Mouse (Mus musculus): ENCODE data around the gene Ankrd33.
"Not testable (repeated sequence)": the region's sequence is repeated elsewhere in the genome, so short reads cannot be mapped to it uniquely, and the experiment has no call there.

Gene Ankrd33

DNA sequence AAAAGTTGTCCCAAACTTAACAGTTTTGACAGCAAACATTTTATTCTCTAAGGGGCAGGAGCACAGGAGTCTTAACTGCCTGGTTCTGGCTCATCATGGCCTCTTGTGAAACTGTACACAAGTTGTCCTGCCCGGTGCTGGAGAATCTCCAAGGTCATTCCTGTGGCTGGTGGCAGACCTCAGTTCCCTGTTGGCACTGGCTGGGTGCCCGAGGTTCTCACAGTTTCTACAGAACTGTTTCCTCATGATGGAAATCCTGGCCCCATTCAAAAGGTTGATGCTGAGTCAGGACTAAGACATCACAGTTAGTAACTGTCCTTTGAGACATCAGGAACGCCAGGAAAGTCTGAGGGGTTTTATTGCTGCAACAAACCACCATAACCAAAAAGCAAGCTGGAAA is 28.6 kb upstream of the Ankrd33 start:
- no peak for DNase-seq (ENCODE audit: low spot score in 2 of 2)

DNA sequence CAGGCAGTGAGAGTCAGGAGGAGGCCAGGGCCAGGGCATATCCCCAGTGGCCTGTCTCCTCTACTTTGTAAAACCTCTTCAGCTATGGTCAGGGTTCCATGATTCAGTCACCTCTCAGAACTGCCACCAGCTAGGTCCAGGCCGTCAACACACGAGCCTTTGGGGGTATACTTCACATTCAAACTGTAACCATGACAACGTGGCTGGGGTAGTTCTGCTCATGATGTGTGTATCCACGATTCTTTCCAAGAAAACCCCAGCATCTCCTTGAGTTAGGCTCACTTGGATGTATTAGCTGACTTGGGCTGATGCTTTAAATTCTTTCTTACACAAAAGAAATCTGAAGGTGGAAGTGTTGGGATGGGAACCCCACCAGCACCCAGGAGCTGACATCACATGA is 27.3 kb upstream of the Ankrd33 start:
- DNase-seq (ENCODE audit: low spot score in 2 of 2): no peak

DNA sequence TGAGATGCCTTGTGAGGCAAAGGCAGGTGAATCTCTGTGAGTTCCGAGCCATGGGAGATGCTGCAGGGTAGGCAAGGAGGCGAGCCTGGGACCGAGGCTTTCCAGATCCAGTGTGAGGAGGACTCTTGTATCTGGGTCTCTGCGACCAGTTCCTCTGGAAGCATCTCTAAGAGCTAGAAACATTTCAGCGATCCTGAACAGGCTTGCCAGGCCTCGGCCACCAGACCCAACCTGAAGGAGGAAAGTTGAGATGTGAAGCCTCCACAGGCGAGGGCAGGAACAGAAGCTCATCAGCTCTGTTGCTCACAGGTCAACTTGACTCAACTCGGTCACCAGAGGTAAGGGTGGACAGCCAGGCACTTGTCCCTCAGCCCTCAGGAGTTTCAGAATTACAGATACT is 24.0 kb upstream of the Ankrd33 start:
- no peak for DNase-seq (ENCODE audit: low spot score in 2 of 2)

GRCm38 (mm10) chr15:101092121-101092828 is 23.3 kb upstream of the Ankrd33 start:
- DNase-seq (ENCODE audit: low spot score in 2 of 2): no peak

GRCm38 (mm10) chr15:101092829-101093648 is 22.5 kb upstream of the Ankrd33 start:
- DNase-seq (ENCODE audit: low spot score in 2 of 2): peak; percentile 33 to 53

- DNase-seq (ENCODE audit: low spot score in 2 of 2): no peak
Observed at GRCm38 (mm10) chr15:101093988-101094387, 21.6 kb upstream of the Ankrd33 start.

DNA sequence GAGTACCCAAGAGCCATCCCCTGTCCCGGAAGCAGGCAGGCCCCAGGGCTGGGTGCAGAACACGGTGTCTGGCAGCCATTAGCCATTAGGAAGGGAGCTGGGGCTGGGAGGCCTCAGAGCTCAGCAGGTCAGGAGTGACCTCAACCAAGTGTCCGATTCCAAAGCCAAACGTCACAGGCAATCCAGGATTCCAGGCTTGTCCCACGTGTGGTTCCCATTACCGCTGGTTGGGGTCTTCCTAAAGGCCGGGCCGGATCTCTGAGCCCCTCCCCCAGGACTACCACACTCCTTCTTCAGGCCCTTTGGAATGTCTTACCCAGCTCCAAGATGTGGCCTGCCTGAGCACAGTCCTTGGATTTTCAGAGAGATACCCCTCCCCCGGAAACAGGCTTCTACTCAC is 20.6 kb upstream of the Ankrd33 start:
- DNase-seq (ENCODE audit: low spot score in 2 of 2): no peak

- no peak for DNase-seq (ENCODE audit: low spot score in 2 of 2)
Observed at GRCm38 (mm10) chr15:101095392-101095791, 20.2 kb upstream of the Ankrd33 start.

DNA sequence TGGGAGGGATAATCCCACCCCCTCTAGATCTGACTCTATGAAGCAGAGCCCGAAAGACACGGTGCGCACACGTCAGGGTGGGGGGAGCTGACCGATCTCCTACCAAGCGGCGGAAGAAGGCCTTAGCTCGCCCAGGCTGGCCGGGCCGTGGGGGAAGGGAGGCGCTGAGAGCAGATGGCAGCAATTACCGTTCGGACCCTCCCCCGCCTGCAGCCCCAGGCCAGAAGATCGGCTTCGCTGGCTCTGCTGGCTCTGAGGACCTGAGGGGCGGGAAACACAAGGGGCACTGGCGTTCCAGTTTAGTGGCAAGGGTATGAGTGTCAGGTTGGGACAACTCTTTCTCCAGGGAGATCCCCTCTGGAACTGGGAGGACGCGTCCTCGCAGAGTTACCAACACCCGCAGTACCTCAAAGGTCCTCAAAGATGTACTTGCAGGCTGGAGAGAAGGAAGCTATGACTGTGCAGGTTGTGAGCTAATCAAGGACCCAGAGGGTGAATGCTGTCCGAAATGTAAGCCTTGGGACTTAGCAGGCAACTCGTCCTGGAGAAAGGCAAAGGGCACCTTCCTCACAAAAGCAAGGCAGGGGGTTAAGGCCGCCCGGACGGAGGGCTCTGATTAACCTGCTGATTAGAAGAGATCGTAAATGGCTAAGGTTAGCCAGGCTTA is 17.4 kb upstream of the Ankrd33 start:
- no peak for DNase-seq (ENCODE audit: low spot score in 2 of 2)

DNA sequence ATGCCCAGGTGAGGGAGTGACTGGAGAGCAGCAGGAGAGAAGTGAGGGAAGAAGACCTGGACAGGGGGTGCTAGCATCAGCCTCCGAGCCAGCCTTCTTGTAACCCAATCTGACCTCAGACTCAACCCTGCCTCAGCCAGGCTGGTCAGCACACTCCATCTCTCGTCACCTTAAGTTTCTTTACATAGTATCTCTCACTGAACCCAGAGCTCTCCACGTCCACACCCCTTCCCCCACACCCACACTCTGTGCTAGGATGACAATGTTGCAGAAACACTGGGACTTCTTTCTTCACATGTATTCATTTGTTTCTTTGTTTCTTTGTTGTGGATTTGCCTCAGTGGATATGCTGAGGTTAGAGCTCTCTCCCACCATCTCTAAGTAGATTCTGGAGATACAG is 14.6 kb upstream of the Ankrd33 start:
- DNase-seq (ENCODE audit: low spot score in 2 of 2): no peak

DNA sequence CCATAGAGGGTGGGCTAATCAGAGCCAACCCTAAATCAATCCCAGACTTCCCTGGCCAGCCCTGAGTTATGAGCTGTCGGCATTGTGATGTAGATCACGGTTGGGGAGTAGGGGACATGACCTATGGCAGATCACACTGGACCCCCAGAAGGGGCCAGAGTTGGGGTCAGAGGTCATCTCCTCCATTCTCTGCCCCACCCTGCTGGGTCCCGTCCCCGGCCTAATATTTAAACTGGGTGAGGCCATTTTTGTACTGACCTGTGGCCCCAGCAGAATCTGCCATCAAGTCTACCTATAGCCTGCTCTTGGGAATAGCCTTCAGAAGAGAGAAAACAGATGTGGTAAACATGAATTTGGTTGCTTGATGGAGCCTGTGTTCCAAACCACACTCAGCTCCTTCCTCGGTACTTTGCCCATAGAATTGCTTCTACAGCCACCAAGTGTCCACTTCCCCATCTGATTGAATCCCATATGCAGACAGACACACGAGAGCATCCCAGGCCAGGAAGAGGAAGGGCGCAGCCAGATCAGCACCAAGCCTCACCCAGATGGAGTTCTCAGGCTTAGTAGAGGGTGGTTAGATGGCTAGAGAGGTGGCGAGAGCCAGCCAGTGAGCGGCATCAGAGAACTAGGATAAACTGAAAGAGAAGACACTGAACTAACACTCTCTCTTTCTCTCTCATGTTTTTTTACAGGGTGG is 11.8 kb upstream of the Ankrd33 start:
- no peak for DNase-seq (ENCODE audit: low spot score in 2 of 2)

GRCm38 (mm10) chr15:101105496-101105994 is 10.0 kb upstream of the Ankrd33 start:
- DNase-seq (ENCODE audit: low spot score in 2 of 2): peak in 1 of 2 experiments; percentile 78

DNA sequence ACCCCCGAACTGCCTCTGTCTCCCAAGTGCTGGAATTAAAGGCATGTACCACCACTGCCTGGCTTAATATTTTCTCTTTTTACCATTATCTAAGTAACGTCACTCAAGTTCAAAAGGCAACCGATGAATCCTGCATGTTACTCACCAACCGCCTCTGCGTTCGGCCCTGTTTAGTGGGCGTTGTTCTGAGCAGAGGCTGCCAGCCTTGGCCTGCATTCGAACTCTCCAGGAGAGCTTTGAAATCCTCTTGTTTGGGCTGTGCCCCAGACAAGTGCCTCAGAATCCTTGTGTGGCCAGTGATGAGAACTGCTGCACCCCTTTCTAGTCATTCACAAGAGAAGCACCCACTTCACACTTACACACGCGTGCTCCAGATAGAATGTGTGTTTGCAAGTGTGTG is 9.5 kb upstream of the Ankrd33 start:
- DNase-seq (ENCODE audit: low spot score in 2 of 2): no peak

DNA sequence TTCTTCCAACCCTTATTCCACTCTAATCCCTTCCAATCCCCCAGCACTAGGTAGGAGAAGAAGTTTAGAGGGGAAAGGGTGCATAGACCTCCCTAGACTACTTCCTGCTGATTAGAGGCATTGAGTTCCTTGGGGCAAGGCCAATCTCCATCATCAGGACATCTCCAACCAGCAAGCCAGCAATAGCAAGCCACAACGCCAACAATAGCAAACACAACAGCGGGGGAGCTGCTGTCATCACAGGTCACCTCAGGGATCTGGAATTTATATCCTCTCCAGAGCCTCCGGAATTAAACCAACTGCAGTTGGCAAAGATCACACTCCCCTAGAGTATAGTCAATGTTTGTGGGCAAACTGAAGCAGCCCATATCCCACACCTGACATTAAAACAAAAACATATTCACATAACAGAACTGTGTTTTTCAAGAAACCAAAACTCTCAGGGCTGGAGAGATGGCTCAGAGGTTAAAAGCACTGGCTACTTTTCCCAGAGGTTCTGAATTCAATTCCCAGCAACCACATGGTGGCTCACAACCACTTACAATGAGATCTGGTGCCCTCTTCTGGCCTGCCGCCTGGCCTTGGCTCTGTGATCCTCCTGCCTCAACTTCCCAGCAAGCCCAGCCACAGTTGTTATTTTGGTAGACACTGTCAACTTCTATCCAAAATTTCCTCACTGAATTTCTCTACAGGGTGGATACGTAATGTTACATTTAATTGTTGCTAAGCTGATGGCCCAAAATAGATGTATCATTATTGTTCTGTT is 7.5 kb upstream of the Ankrd33 start:
- DNase-seq (ENCODE audit: low spot score in 2 of 2): no peak

DNA sequence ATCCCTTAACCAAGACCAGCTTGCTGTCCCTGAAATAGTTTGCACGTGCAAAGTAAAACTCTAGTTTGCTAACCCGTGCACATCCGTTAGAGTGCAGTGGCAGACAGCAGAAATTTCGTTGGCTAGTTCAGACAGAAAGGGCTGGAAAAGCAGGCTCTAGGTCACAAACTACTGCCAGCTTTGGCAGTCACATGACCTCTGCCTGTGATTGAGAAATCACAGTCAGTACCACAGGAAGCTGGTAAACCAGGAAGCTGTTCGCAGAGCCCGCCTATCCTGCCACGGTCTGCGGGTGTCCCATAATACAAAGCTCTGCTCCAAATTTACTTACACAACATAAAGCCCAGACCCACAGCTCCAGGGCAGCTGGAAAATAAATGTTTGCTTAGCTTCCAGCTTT is 2.4 kb upstream of the Ankrd33 start:
- no peak for DNase-seq (ENCODE audit: low spot score in 2 of 2)

GRCm38 (mm10) chr15:101113778-101114177 is 1.8 kb upstream of the Ankrd33 start:
- not testable (repeated sequence) for DNase-seq (ENCODE audit: low spot score in 2 of 2)

GRCm38 (mm10) chr15:101118399-101119125 is 3.0 kb downstream of the Ankrd33 start:
- DNase-seq (ENCODE audit: low spot score in 2 of 2): no peak

- DNase-seq (ENCODE audit: low spot score in 2 of 2): no peak
Observed at GRCm38 (mm10) chr15:101121411-101122289, 6.1 kb downstream of the Ankrd33 start.

DNA sequence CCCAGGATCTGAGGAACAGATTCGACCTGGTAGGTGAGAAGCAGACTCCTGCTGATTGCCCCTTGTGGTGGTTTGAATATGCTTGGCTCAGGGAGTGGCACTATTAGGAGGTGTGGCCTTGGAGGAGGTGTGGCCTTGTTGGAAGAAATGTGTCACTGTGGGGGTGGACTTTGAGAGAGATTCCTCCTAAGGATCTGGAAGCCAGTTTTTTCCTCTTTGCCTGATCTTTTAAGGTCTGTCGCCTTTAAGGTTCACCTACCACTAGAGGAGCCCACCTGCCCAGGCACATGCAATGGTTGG is 6.7 kb downstream of the Ankrd33 start:
- DNase-seq (ENCODE audit: low spot score in 2 of 2): no peak

GRCm38 (mm10) chr15:101123202-101123601 is 7.6 kb downstream of the Ankrd33 start:
- DNase-seq (ENCODE audit: low spot score in 2 of 2): no peak

All from left cerebral cortex, adult 9 months (tissue).